Mouse (Mus musculus): ENCODE results near the gene Pagr1a. TPM values are rescaled to one million over a fixed set of nuclear protein-coding genes. Genes with fewer than 3 reads are reported as not detected.

Gene Pagr1a
- total RNA-seq (2021): 10 to 100 TPM; 17.1 to 17.7 TPM

DNA sequence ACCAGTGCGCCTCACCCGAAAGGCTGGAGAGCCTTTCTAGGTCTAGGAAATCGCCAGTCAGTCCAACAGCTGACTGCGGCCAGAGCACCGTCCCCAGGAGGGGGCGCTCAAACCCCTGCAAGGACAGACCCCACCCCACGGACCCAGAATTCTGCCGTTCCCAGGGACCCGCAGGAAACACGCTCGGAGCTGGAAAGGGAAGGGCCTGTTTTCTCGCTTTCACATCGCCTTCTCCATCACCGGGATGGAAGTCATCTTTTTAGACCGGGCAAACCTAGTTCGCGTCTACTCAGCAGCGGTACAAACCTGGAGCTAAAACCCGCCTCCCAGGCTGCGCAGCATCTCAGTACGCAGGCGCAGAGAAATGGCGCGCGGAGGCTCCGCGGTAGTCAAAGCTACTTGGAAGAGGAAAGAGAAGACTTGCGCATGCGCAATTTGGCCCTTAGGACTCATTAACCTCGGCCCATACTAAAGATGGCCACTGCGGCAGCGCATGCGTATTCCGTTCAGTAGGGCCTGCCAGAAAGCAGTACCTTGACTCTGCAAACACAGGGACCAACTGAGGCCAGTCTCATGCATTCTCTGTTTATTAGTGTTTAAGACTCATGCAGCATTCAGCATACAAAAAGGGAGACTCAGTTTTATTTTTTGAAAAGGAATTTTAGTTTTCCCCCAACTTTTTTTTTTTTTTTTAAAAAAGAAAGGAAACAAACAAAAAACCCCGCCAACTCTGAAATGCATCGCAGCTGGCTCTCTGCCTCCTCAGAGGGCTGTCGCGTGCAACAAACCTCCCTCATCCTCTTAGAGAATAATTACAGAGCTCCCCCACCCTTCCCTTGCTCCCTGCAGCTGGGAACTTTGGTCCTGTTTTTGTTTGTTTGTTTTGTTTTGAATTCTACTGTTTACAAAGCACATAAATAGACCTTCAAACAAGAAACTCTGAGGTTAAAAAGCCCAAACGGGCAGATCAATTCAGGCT lies at the start of gene Pagr1a:
Pagr1a (minus strand) TSS at position 382 of the 979 bp plus-strand sequence.
- DNase-seq (ENCODE audit: extremely low spot score in 1 of 2, low spot score in 2 of 2): peak; percentile 96 to 98
- intact Hi-C loops (cut with DNase I): loop anchor here (5.0 kb wide), 1 partner anchor 40 kb away; the partner anchor contains the start of genes Cdipt and Cdiptos

DNA sequence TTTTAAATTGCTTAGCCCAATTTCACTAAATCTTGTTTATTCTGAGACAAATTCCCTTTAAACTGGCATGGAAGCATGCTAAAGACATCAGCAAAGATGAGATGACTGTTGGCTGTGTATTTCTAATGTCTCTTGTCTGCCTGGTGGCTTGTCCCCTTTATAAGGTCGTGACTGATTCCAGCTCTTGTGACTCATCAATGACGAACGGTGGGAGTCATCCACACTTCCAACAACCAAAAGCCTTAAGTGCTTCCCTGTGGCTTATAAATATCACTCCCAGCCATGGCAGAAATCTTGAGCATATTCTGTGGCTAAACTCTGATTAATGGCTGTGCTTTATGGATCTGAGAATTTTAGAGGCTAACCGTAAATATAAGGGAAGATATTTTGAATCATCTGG lies 49.2 kb upstream of the Pagr1a start:
- intact Hi-C loops (cut with DNase I): no loop called here
- no peak for DNase-seq (ENCODE audit: extremely low spot score in 1 of 2, low spot score in 2 of 2)

DNA sequence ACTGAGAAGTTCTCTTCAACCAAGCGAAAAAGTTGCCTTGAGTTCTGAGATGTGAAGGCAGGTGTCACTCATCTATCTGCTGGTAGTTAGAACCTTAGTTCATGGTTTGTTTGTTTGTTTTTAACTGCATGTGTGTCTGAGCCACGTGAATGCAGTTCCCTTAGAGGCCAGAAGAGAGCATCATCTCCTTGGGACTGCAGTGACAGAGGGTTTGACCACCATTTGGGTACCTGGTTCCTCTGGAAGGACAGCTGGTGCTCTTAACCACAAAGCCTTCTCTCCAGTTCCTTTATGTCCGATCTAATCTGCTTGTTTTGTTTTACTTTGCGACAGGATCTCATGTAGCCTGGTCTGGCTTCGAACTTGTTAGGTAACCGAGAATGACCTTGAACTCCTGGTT lies 48.4 kb upstream of the Pagr1a start:
- DNase-seq (ENCODE audit: extremely low spot score in 1 of 2, low spot score in 2 of 2): no peak
- intact Hi-C loops (cut with DNase I): no loop called here

DNA sequence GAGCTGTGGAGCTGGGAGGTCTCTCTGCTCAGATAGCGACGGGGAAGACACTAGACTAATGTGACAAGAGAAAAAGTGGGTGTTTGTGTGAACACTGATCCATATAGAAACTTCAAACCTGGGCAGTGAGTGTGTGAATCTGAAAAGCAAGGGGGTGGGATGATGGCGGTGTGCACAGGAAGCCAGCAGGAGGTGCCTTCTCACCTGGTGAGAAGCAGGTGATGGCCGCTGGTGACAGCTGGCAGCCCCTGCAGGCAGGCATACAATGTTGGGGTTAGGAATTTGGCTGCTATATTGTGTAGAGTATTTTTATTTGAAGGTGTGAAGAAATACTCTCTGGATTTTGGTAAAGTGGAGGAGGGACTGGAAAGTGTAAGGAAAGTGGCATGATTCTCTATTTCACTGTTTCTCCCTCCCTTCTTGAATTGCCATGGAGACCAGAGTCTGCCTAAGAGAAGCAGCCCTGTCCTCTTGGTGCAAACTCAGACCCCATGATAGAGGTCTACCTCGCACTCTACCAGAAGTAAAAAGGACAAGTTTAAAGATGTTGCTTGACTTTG lies 38.0 kb upstream of the Pagr1a start:
- no peak for DNase-seq (ENCODE audit: extremely low spot score in 1 of 2, low spot score in 2 of 2)
- intact Hi-C loops (cut with DNase I): no loop called here

DNA sequence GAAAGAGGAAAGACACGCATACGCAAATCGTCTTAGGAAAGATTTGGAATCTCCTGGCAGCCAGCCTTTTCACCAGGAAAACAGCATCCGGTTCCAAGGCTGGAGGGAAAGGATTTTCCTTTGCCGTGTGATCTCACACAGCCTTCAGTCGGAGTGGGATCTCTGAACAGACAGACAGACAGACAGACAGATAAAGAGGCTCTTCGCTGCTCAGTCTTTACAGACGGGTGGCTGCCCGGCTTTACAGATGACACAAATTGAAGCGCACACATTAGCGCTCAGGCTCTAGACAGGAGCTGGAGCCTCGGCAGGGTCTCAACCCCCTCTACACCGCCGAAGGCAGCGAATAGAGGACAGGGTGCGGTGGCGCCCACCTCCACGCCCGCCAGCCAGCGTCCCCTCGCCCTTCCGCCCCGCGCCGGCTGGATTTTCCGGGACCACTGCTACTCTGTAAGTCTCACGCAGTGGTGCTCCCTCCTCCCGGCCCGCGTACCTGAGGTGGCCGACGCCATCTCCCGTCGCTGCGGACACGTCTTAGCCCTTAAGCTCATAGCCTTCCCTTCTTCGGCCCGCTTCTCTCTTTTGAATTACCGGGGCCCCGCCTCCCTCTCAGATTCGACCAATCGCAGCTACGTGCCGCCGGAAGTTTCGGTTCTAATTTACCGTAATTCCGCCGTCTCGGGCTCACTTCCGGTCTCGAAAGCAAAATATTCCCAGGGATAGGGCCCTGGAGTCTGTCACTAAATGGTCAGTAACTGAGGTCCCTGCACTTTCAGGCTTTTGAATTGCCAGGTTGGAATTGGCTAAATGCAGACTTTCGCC lies 24.9 kb upstream of the Pagr1a start, which contains the start of gene Kif22:
Kif22 (minus strand) TSS at position 621 of the 822 bp plus-strand sequence.
- DNase-seq (ENCODE audit: extremely low spot score in 1 of 2, low spot score in 2 of 2): peak; percentile 86 to 91

DNA sequence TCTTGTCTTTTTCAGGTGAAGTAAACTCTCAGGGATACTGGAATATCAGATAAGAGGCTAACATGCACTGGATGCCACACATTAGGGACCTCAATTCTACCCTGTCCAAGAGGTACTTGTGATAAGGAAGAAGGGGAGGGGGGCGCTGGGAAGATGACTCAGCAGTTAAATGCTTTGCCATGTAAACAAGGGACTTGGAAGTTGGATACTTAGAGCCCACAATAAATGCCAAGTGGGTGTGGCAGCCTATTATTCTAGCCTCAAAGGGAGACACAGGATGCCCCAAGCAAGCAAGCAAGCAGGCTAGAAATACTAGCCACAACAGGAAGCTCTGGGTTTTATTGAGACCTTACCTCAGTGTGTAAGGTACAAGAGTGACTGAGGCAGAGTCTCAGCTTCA lies 14.1 kb upstream of the Pagr1a start:
- no peak for DNase-seq (ENCODE audit: extremely low spot score in 1 of 2, low spot score in 2 of 2)
- intact Hi-C loops (cut with DNase I): no loop called here

More for the DNA sequence above, 24.9 kb upstream of the Pagr1a start, which contains the start of gene Kif22:
- intact Hi-C loops (cut with DNase I): no loop called here

DNA sequence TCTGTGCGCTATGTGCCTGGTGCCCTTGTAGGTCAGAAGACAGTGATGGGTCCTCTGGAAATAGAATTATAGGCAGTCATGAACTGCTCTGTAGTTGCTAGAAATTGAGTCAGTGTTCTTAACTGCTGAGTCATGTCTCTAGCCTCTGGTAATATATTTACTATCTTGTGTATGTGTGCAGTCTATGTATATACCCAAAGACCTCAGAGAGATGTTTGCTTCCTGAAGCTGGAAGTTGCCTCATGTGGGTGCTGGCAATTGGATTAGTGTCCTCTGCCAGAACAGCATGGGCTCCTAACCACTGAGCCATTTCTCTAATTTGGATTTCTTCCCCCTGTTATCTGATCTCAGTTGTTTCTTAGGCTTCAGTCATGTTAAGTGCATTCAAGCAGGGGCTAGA lies 13.0 kb upstream of the Pagr1a start:
- no peak for DNase-seq (ENCODE audit: extremely low spot score in 1 of 2, low spot score in 2 of 2)
- intact Hi-C loops (cut with DNase I): no loop called here

DNA sequence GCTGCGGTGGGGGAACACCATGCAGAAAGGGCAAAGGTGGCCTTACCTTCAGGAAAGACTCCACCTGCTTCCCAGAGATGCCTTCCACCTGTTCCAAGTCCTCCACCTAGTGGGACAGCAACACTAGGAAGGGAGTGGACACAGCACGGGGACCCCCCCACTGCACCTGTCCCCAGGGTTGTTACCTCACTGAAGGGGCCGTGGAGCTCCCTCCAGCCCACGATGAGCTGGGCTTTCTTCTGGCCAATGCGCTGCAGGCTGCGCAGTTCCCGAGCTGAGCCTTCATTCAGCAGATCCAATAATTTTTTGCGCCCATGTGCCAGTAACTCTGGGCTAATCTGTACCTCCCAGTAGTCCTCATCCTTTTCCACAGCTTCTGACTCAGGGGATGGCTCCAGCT lies 10.7 kb upstream of the Pagr1a start:
- intact Hi-C loops (cut with DNase I): no loop called here
- DNase-seq (ENCODE audit: extremely low spot score in 1 of 2, low spot score in 2 of 2): peak in 1 of 2 experiments; percentile 60

DNA sequence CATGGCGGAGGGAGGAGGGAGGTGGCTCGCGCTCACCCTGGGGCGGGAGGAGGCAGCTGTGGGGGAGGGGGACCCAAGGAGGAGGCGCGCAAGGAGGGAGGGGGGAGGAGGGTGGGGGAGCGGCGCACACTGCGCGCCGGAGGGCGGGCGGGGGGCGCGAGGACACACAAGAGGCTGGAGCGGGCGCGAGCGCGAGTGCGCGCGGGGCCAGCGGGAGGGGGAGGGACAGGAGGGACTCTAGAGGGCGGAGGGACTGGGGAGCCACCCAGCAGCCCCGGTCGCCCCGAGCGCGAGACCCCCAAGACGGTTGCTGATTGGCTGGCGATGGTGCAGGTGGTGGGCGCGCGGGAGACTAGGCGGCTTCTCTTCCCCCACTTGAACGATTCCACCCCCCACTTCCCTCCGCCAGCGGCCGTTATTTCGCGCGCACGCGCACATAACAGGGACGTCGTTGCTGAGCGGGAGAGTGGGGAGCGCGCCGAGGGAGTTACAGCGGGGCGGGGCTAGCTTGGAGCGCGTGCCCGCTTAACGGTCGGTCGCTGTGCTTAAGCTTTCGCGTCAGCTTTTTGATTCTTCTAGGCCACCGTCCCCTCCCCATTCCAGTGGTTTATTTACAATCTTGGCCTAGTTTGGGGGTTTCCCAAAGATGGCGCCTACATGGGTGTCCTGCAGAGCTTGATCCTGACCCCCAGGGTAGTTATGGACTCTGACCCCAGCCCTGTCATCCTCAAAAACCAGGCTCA lies 10.0 kb upstream of the Pagr1a start, which contains the start of gene Maz:
Maz (minus strand) TSS at position 54 of the 743 bp plus-strand sequence.
- intact Hi-C loops (cut with DNase I): no loop called here
- DNase-seq (ENCODE audit: extremely low spot score in 1 of 2, low spot score in 2 of 2): peak; percentile 99 to 100

DNA sequence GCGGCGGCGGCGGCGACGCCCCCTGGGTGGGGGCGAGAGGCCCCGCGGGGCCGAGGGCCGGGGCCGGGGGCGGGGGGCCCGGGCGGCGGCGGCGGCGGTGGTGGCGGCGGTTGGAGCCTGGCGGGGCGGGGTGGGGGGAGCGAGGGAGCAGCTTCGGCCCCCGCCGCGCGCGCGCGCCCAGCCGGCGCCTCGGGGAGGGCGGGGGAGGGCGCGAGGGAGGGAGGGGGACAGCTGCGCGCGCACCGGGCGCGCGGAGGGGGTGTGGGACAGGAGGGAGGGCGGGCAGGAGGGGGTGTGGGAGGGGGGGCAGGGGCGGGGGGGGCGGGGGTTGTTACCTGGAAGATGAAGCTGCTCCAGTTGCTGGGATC lies 9.4 kb upstream of the Pagr1a start:
- no peak for DNase-seq (ENCODE audit: extremely low spot score in 1 of 2, low spot score in 2 of 2)
- intact Hi-C loops (cut with DNase I): no loop called here

DNA sequence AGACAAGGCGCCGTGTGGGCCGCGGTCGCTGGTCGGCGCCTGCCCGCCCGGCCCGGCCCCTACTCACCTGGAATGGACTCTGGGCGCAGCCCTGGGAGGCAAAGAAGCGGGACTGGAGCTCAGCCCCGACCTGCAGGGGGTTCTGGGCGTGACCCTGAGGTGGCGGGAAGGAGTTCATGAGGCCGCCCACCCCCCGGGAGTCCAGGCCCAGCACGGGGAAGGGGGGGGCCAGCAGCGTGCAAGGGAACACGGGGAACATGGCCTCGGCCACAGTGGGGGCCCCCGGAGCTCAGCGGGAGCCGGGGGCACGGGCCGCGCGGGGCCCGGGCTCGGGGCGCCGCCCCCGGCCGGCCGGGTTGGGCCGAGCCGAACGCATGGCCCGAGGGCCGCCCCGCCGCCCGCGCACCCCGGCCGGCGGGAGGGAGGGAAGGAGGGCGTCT lies 9.0 kb upstream of the Pagr1a start:
- intact Hi-C loops (cut with DNase I): no loop called here
- peak in 1 of 2 experiments; percentile 91 for DNase-seq (ENCODE audit: extremely low spot score in 1 of 2, low spot score in 2 of 2)

DNA sequence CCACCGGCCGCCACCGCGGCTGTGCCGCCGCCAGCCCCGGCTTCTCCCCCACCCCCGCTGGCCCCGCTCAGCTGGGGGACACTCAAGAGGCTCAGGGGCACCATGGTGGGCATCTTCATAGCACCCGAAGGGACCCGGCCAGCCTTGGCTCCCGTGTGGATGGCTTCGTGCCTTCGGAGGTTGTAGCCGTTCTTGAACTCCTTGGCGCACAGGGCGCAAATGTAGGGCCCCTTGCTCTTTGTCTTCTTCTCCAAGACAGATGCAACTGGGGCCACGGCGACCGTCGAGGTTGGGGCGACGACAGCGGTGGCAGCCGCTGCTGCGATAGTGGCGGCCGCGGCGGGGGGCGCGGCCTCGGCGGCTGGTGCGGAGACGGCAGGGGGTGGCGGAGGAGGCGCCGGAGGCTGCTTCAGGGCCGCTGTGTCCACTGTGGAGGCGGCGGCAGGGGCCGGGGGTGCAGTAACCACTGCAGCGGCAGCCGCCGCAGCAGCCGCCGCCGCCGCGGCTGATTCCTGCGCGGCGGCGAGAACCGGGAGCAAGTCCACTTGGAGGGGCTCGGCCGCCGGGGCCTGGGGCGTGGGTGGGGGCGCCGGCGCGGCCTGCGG lies 8.5 kb upstream of the Pagr1a start:
- intact Hi-C loops (cut with DNase I): no loop called here
- peak in 1 of 2 experiments; percentile 83 for DNase-seq (ENCODE audit: extremely low spot score in 1 of 2, low spot score in 2 of 2)

DNA sequence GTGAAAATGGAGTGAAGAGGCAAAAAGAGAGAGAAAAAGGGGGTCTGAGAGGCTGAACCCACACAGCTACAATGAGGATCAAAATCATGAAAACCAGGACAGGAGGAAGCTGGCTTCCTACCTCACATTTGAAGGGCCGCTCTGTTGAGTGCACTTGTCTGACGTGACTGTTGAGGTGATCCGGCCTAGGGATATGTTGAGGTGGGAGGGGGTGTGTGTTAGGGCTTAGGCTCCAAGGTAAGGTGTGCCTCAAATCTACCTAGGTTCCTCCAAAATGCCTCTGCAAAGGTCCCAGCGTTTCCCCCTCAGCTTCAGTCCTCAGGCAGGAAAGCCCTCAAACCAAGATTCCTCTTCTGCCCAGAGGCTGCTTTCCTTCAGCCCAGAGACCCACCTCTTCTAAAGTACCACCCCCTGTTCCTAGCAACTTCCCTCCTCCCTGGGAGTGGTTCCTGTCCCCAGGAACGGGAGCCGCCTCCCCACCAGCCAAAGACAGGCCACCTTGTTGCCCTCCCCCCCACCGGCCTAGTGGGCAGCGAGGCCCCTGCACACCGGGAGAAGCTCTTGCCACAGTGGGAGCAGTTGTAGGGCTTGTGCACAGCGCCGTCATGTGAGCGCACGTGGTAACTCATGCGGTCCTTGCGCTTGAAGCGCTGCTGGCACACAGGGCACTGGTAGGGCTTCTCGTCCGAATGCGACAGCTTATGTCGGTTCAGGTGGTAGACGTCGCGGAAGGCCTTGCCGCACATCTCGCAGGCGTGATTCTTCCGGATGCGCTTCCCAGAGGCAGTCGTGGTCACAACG lies 7.8 kb upstream of the Pagr1a start:
- peak; percentile 77 to 89 for DNase-seq (ENCODE audit: extremely low spot score in 1 of 2, low spot score in 2 of 2)
- intact Hi-C loops (cut with DNase I): loop anchor here (5.0 kb wide), 1 partner anchor 77 kb away; no protein-coding TSS in a partner anchor

DNA sequence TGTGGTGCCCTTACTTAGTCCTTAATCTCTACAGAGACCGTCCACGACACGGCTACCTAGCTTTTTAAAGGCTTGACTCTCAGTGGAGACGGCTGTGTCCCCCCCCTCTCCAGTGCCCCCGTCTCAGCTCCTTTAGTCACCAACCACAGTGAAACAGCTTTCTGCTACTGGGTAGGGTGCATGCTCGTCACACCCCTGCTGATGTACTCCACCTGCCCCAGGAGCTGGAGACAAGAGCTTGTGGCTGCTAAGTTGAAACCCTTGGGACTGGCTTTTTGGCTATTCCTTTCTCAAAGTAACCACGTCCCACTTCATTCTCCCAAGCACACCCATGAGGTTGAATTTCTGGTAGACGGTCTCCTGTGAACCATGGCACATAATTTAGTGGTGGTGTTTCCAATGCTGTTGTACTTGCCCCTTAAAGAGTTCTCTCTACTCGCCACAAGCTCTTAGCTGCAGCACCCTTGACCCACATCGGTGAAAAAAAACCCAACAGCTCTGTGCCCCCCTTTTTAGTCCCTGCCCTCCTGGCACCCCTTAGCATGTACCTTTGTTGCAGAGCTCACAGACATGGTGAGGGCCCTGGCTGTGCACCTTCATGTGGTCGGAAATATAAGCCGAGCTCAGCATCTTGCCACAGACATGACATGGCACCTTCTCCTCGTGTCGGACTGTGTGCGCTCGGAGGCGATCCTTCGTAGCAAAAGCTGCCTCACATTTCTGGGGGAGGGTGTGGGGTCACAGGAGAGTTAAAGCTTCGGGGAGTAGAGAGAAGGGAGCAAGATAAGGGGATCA lies 6.9 kb upstream of the Pagr1a start:
- intact Hi-C loops (cut with DNase I): loop anchor here (5.0 kb wide), 1 partner anchor 78 kb away; no protein-coding TSS in a partner anchor
- DNase-seq (ENCODE audit: extremely low spot score in 1 of 2, low spot score in 2 of 2): no peak

DNA sequence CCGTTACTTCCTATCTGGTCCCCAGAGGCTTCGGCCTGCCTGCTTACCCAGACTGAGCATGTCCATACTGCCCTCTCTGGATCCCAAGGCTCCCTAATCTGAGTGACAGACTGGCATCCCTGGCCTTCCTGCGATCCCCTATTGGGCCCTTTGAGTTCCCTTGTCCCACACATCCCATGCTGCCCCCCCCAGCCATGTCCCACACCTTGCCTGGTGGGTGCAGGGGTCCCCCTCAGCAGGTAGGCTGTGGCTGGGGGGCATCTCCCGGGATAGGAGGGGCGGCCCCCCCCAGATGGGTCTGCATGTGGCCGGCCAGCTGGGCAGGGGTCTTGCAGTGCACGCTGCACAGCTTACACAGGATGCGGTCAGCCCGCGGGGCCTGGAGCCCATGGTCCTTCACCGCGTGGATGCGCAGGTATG lies 6.1 kb upstream of the Pagr1a start:
- peak in 1 of 2 experiments; percentile 62 for DNase-seq (ENCODE audit: extremely low spot score in 1 of 2, low spot score in 2 of 2)
- intact Hi-C loops (cut with DNase I): loop anchor here (5.0 kb wide), 1 partner anchor 79 kb away; no protein-coding TSS in a partner anchor

Measured in left cerebral cortex, postnatal 10 days (tissue).